Mouse (Mus musculus) thymus, adult 2 months (tissue): ENCODE data around the gene Gsta4.

ENCODE experiments used
- CTCF ChIP-seq: fragments of 200-500 bp; IDR thresholded peaks from 2 replicates; pipeline ENCODE4 v1.5.1; 2012; ENCODE audit warnings: mild to moderate bottlenecking, control low read depth, low read length, moderate library complexity, borderline replicate concordance; ENCODE audit not compliant: control insufficient read depth, poor library complexity, insufficient read depth; ENCODE audit errors: extremely low read depth
- POLR2A ChIP-seq: fragments of 200-500 bp; IDR thresholded peaks from 2 replicates; pipeline ENCODE4 v1.6.1; 2012; ENCODE audit warnings: mild to moderate bottlenecking, low read length, control low read depth, moderate library complexity; ENCODE audit not compliant: control insufficient read depth, poor library complexity, insufficient read depth; ENCODE audit errors: extremely low read depth

GRCm38 (mm10) chr9:78204194-78204593 is 21.6 kb downstream of the Gsta4 start:
- no peak for TF ChIP-seq CTCF
- no peak for TF ChIP-seq POLR2A
